Mouse (Mus musculus): Measurements from ENCODE around the gene Brd4. TPM values are rescaled to one million over a fixed set of nuclear protein-coding genes. Genes with fewer than 3 reads are reported as not detected.

Brd4 gene
- polyA plus RNA-seq, 1 experiment from 2014 or later = 87.5 TPM

Other genes with a start within 250 kb of the Brd4 start
- 41.9 and 47.9 TPM in 2 replicates for gene Rrp1b, start 248.6 kb downstream of the Brd4 start, polyA plus RNA-seq (2014; fragmentation: Nextera tagmentation; extraction: Ambion mirVana)
- 1.2 and 1.3 TPM in 2 replicates for gene Hsf2bp, start 248.4 kb downstream of the Brd4 start, polyA plus RNA-seq (2014; fragmentation: Nextera tagmentation; extraction: Ambion mirVana)
- gene Notch3, start 117.9 kb downstream of the Brd4 start, polyA plus RNA-seq (2014; fragmentation: Nextera tagmentation; extraction: Ambion mirVana) = 17.6 and 18.7 TPM in 2 replicates
- gene Ephx3, start 95.2 kb downstream of the Brd4 start, polyA plus RNA-seq (2014; fragmentation: Nextera tagmentation; extraction: Ambion mirVana) = 1.9 and 2.6 TPM in 2 replicates
- gene Akap8, start 36.5 kb upstream of the Brd4 start, polyA plus RNA-seq (2014; fragmentation: Nextera tagmentation; extraction: Ambion mirVana) = 33.0 and 37.9 TPM in 2 replicates
- 59.4 and 59.8 TPM in 2 replicates for gene Akap8l, start 65.9 kb upstream of the Brd4 start, polyA plus RNA-seq (2014; fragmentation: Nextera tagmentation; extraction: Ambion mirVana)
- gene Wiz, start 104.7 kb upstream of the Brd4 start, polyA plus RNA-seq (2014; fragmentation: Nextera tagmentation; extraction: Ambion mirVana) = 27.6 and 29.3 TPM in 2 replicates
- gene Rasal3, start 118.9 kb upstream of the Brd4 start, polyA plus RNA-seq (2014; fragmentation: Nextera tagmentation; extraction: Ambion mirVana) = 2.2 and 2.4 TPM in 2 replicates
- 0.17 TPM in 1 of 2 replicates, not detected in the other for gene Pglyrp2, start 139.4 kb upstream of the Brd4 start, polyA plus RNA-seq (2014; fragmentation: Nextera tagmentation; extraction: Ambion mirVana)
- 4.8 and 6.2 TPM in 2 replicates for gene Cyp4f39, start 168.0 kb upstream of the Brd4 start, polyA plus RNA-seq (2014; fragmentation: Nextera tagmentation; extraction: Ambion mirVana)
- 5.3 and 5.8 TPM in 2 replicates for gene Cyp4f17, start 221.3 kb upstream of the Brd4 start, polyA plus RNA-seq (2014; fragmentation: Nextera tagmentation; extraction: Ambion mirVana)

Data from embryonic facial prominence, embryonic 14.5 days (tissue).